Mouse (Mus musculus) hindbrain, embryonic 11.5 days (tissue): ENCODE data around the gene Ppp1r9a. TPM values are rescaled to one million over a fixed set of nuclear protein-coding genes. Genes with fewer than 3 reads are reported as not detected.
"Not testable (repeated sequence)": the region's sequence is repeated elsewhere in the genome, so short reads cannot be mapped to it uniquely, and the experiment has no call there.

Experiments
- ATAC-seq: fragments of 200-750 bp; cut with Nextera tagmentation; 2 replicates; pipeline ENCODE4 v1.8.0; 2017; ENCODE audit warnings: mild to moderate bottlenecking, moderate TSS enrichment, moderate library complexity; ENCODE audit not compliant: low FRiP score
- DNase-seq: peaks from one replicate; pipeline ENCODE4 v3.0.0-alpha.2; 2015; ENCODE audit warnings: low spot score
- H3K27ac ChIP-seq: fragments of 300-500 bp; sonication (generic); 2 replicates; pipeline ENCODE4 v1.5.1; 2014; ENCODE audit warnings: mild to moderate bottlenecking, low read depth, low read length
- H3K27me3 ChIP-seq: fragments of 300-500 bp; sonication (generic); 2 replicates; pipeline ENCODE4 v1.6.1; 2014; ENCODE audit warnings: mild to moderate bottlenecking, low read length, moderate library complexity, mixed read lengths; ENCODE audit not compliant: control insufficient read depth, insufficient read depth
- H3K36me3 ChIP-seq: fragments of 300-500 bp; sonication (generic); 2 replicates; pipeline ENCODE4 v1.6.1; 2014; ENCODE audit warnings: mild to moderate bottlenecking, low read length, moderate library complexity, mixed read lengths; ENCODE audit not compliant: control insufficient read depth, insufficient read depth
- H3K4me1 ChIP-seq: fragments of 300-500 bp; sonication (generic); replicated peaks from 2 replicates; pipeline ENCODE4 v1.6.1; 2014; ENCODE audit warnings: low read length, mixed read lengths; ENCODE audit not compliant: control insufficient read depth, insufficient read depth
- H3K4me2 ChIP-seq: fragments of 300-500 bp; sonication (generic); replicated peaks from 2 replicates; pipeline ENCODE4 v1.6.1; 2014; ENCODE audit warnings: mild to moderate bottlenecking, low read depth, low read length
- H3K4me3 ChIP-seq: fragments of 300-500 bp; sonication (generic); 2 replicates; pipeline ENCODE4 v1.5.1; 2014; ENCODE audit warnings: low read depth, low read length
- H3K9ac ChIP-seq: fragments of 300-500 bp; sonication (generic); 2 replicates; pipeline ENCODE4 v1.6.1; 2014; ENCODE audit warnings: low read depth, low read length
- H3K9me3 ChIP-seq: fragments of 300-500 bp; sonication (generic); 2 replicates; pipeline ENCODE4 v1.6.1; 2016; ENCODE audit warnings: low read length; ENCODE audit not compliant: control insufficient read depth
- WGBS: fragments of 180-500 bp; shearing (Covaris S2); extraction: QIAGEN DNeasy Blood & Tissue Kit; methylation state at CpG from one replicate; pipeline ENCODE4 v1.1.7; 2014; 5-methylcytosine and 5-hydroxymethylcytosine counted together
- polyA plus RNA-seq: library from polyadenylated mRNA; unstranded; fragments of >200 nt; fragmentation: Nextera tagmentation; extraction: Ambion mirVana; gene quantifications from 2 replicates; pipeline ENCODE4 v1.2.1, GENCODE M21; 2014

Gene Ppp1r9a
- 22.9 and 33.9 TPM in 2 replicates for polyA plus RNA-seq

- peak within 1 kb of the TSS; percentile 58 for H3K4me2 ChIP-seq
- no peaks in the 10 kb centered on the region for H3K27me3 ChIP-seq
- WGBS = 1% methylated on average over 37 of the region's 49 CpGs
- DNase-seq (peak; percentile 77), ATAC-seq (peak; percentile 73)
- H3K9me3 ChIP-seq = no peaks in the 10 kb centered on the region
- H3K27ac ChIP-seq = peak within 1 kb of the TSS; percentile 98
- H3K4me1 ChIP-seq = peaks cover 2% of the 10 kb centered on the region; the same call in 1 of the 2 replicates
- H3K9ac ChIP-seq = peak within 1 kb of the TSS; percentile 91
- H3K4me3 ChIP-seq = peak within 1 kb of the TSS; percentile 52
- H3K36me3 ChIP-seq = no peaks in the 10 kb centered on the region
Measured at GRCm38 (mm10) chr6:4902674-4903324, at the start of gene Ppp1r9a. Ppp1r9a (plus strand) TSS chr6:4902917.

- no peaks in the 10 kb centered on the region for H3K9me3 ChIP-seq
- DNase-seq (no peak), ATAC-seq (no peak)
- no peaks in the 10 kb centered on the region for H3K36me3 ChIP-seq
- 50% methylated on average over 10 of the region's 10 CpGs for WGBS
- no peak overlapping the region for H3K4me3 ChIP-seq
- H3K27ac ChIP-seq = no peak overlapping the region
- no peaks in the 10 kb centered on the region for H3K4me1 ChIP-seq
- H3K9ac ChIP-seq = no peak overlapping the region
- no peak overlapping the region for H3K4me2 ChIP-seq
- H3K27me3 ChIP-seq = no peaks in the 10 kb centered on the region
Measured at GRCm38 (mm10) chr6:4855236-4855635, 47.5 kb upstream of the Ppp1r9a start.

- 94% methylated on average over 11 of the region's 11 CpGs for WGBS
- DNase-seq = no peak
- no peak for ATAC-seq
- Histone ChIP-seq H3K27ac (no peak overlapping the region), H3K9me3 (no peaks in the 10 kb centered on the region), H3K4me1 (no peaks in the 10 kb centered on the region), H3K36me3 (no peaks in the 10 kb centered on the region), H3K4me2 (no peak overlapping the region), H3K9ac (no peak overlapping the region), H3K27me3 (no peaks in the 10 kb centered on the region), H3K4me3 (no peak overlapping the region)
Measured at GRCm38 (mm10) chr6:4856919-4857318, 45.8 kb upstream of the Ppp1r9a start.

GRCm38 (mm10) chr6:4884316-4884715, 18.4 kb upstream of the Ppp1r9a start:
- ATAC-seq (no peak), DNase-seq (no peak)
- no peak overlapping the region for H3K4me2 ChIP-seq
- H3K27me3 ChIP-seq = no peaks in the 10 kb centered on the region
- H3K4me3 ChIP-seq = no peak overlapping the region
- WGBS = 60% methylated on average over 3 of the region's 3 CpGs
- no peaks in the 10 kb centered on the region for H3K4me1 ChIP-seq
- no peak overlapping the region for H3K27ac ChIP-seq
- H3K9me3 ChIP-seq = no peaks in the 10 kb centered on the region
- H3K36me3 ChIP-seq = no peaks in the 10 kb centered on the region
- H3K9ac ChIP-seq = no peak overlapping the region

- no peak overlapping the region for H3K4me2 ChIP-seq
- H3K4me1 ChIP-seq = no peaks in the 10 kb centered on the region
- no peaks in the 10 kb centered on the region for H3K27me3 ChIP-seq
- H3K4me3 ChIP-seq = no peak overlapping the region
- no peaks in the 10 kb centered on the region for H3K9me3 ChIP-seq
- H3K36me3 ChIP-seq = no peaks in the 10 kb centered on the region
- WGBS = 88% methylated on average over 9 of the region's 9 CpGs
- H3K27ac ChIP-seq = no peak overlapping the region
- H3K9ac ChIP-seq = no peak overlapping the region
- no peak for DNase-seq
- ATAC-seq = no peak
Measured at GRCm38 (mm10) chr6:4889544-4889943, 13.2 kb upstream of the Ppp1r9a start.

- no peaks in the 10 kb centered on the region for H3K4me1 ChIP-seq
- WGBS = 35% methylated on average over 11 of the region's 11 CpGs
- H3K27me3 ChIP-seq = no peaks in the 10 kb centered on the region
- DNase-seq = no peak
- H3K9ac ChIP-seq = no peak overlapping the region
- no peak overlapping the region for H3K4me2 ChIP-seq
- no peaks in the 10 kb centered on the region for H3K9me3 ChIP-seq
- H3K27ac ChIP-seq = no peak overlapping the region
- ATAC-seq = no peak
- no peak overlapping the region for H3K4me3 ChIP-seq
- H3K36me3 ChIP-seq = no peaks in the 10 kb centered on the region
Measured at GRCm38 (mm10) chr6:4892417-4892816, 10.3 kb upstream of the Ppp1r9a start.

- not testable (repeated sequence) for H3K9ac ChIP-seq, H3K9me3 ChIP-seq, H3K4me2 ChIP-seq, H3K27ac ChIP-seq, DNase-seq, H3K27me3 ChIP-seq, H3K4me3 ChIP-seq, ATAC-seq, H3K4me1 ChIP-seq, H3K36me3 ChIP-seq
- WGBS = 68% methylated on average over 12 of the region's 12 CpGs
Measured at GRCm38 (mm10) chr6:4893312-4893711, 9.4 kb upstream of the Ppp1r9a start.

- Histone ChIP-seq H3K36me3 (no peaks in the 10 kb centered on the region), H3K9ac (no peak overlapping the region), H3K9me3 (no peaks in the 10 kb centered on the region), H3K27me3 (no peaks in the 10 kb centered on the region), H3K4me2 (no peak overlapping the region), H3K4me3 (no peak overlapping the region), H3K27ac (no peak overlapping the region), H3K4me1 (0 out of 2 replicates have a peak, but pooled peaks cover 2% of the 10 kb centered on the region)
- 87% methylated on average over 6 of the region's 6 CpGs for WGBS
- no peak for DNase-seq
- no peak for ATAC-seq
Measured at GRCm38 (mm10) chr6:4899906-4900305, 2.8 kb upstream of the Ppp1r9a start.

- Histone ChIP-seq H3K9ac (peak overlapping the region; percentile 91), H3K4me2 (peak overlapping the region; percentile 58), H3K36me3 (no peaks in the 10 kb centered on the region), H3K9me3 (no peaks in the 10 kb centered on the region), H3K27me3 (no peaks in the 10 kb centered on the region), H3K4me3 (peak overlapping the region; percentile 52), H3K27ac (peak overlapping the region; percentile 98), H3K4me1 (peaks cover 2% of the 10 kb centered on the region; the same call in 1 of the 2 replicates)
- under 1% methylated on average over 44 of the region's 77 CpGs for WGBS
- ATAC-seq (peak; percentile 87), DNase-seq (peak; percentile 75)
Measured at GRCm38 (mm10) chr6:4903325-4904054, 773 bp downstream of the Ppp1r9a start.
